Comparison of ENCODE assay signal across 12 mouse cellular contexts in the genomic region with DNA sequence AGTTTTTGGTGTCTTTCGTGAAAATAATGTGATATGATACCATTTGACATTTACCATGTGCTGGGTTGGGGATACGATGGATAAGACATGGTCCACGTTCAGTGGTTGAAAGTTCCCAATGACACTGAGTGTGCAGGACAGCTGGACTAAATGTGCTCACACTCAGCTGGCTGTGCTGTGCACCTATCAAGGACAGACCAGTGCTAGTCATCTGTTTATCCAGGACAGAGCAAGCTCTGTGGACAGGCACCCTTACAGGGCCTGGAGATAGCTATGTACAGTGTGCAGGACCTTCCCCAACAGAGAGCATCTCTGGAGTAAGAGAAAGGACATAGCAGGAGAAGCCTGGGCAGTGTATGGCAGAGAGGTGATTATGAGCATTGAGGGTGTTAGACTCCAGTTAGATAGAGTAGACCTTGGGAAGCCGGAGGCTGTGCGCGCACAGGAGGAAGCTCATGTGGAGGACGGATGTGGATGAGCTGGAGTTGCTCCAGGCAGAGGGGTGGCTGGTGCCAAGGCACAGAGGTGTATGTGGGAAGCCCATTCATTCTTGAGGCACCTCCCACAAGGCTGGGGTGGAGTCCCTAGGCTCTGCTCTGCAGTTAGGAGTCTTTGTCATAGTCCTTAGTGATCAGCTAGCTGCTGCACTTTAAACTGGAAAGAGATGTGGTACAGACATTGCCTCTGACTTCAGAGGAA. TPM values are rescaled to one million over a fixed set of nuclear protein-coding genes. Genes with fewer than 3 reads are reported as not detected.
A peak's percentile ranks its signal among the peaks of the same experiment; 100 is the strongest.
DNase-seq lines count a peak whose midpoint lies in the region; ATAC-seq and TF ChIP-seq lines count a peak whose summit lies in the region.
"Had no signal": no experiment of that assay in that cellular context is flagged by ENCODE, and none has a peak within 500 bp of the region (broad histone marks: within the 10 kb centered on the region; RNA-seq: fewer than 3 reads in every experiment).

No protein-coding gene starts in this region.

- H3K36me3 ChIP-seq in hindbrain, embryonic 16.5 days (ENCODE audit: control insufficient read depth, insufficient read depth, low read length): no peaks in the 10 kb centered on the region
- H3K36me3 ChIP-seq in hindbrain, embryonic 14.5 days (replicated peaks; ENCODE audit: control insufficient read depth, insufficient read depth): no peaks in the 10 kb centered on the region
- no peaks in the 10 kb centered on the region for H3K36me3 ChIP-seq in C2C12 (ENCODE audit: control insufficient read depth, insufficient read depth)

- no peaks in the 10 kb centered on the region for H3K9me3 ChIP-seq in hindbrain, embryonic 16.5 days (ENCODE audit: control insufficient read depth, low read length)
- no peaks in the 10 kb centered on the region for H3K9me3 ChIP-seq in hindbrain, embryonic 14.5 days (ENCODE audit: control insufficient read depth, low read length)

- 66% methylated on average over 7 of the region's 7 CpGs for WGBS in hindbrain, embryonic 16.5 days
- WGBS in hindbrain, embryonic 14.5 days: 91% methylated on average over 7 of the region's 7 CpGs

- H3K9ac ChIP-seq in hindbrain, embryonic 16.5 days (ENCODE audit: low read depth, low read length): no peak overlapping the region
- no peak overlapping the region for H3K9ac ChIP-seq in hindbrain, embryonic 14.5 days

- no peak overlapping the region for H3ac ChIP-seq in C2C12 (ENCODE audit: control insufficient read depth, insufficient read length, low read depth)

- H3K27me3 ChIP-seq in hindbrain, embryonic 16.5 days (replicated peaks; ENCODE audit: control insufficient read depth, insufficient read depth, low read length): no peaks in the 10 kb centered on the region
- no peaks in the 10 kb centered on the region for H3K27me3 ChIP-seq in hindbrain, embryonic 14.5 days (ENCODE audit: control insufficient read depth, insufficient read depth, low read length)
- H3K27me3 ChIP-seq in C2C12 (ENCODE audit: control insufficient read depth, insufficient read depth, insufficient read length): no peaks in the 10 kb centered on the region

- no peak overlapping the region for H3K4me3 ChIP-seq in hindbrain, embryonic 16.5 days (ENCODE audit: low read length)
- H3K4me3 ChIP-seq in hindbrain, embryonic 14.5 days (replicated peaks; ENCODE audit: low read length): no peak overlapping the region
- no peak overlapping the region for H3K4me3 ChIP-seq in C2C12 (ENCODE audit: insufficient read depth, poor library complexity, severe bottlenecking)

- no peak for DNase-seq in hindbrain, embryonic 14.5 days (ENCODE audit: low spot score)
- DNase-seq in adrenal gland, postnatal 10 days: peak; percentile 49
- DNase-seq in heart, postnatal 4 days: peak; percentile 39
- DNase-seq in layer of hippocampus, adult 8-10 months (ENCODE audit: low spot score in 2 of 2): no peak
- DNase-seq in embryo, embryonic 10.5 days (ENCODE audit: low spot score): no peak
- DNase-seq: cerebellum, adult 9-10 months; lung, adult 2 months had no signal

- no peak overlapping the region for H3K4me2 ChIP-seq in hindbrain, embryonic 16.5 days (ENCODE audit: low read length)
- no peak overlapping the region for H3K4me2 ChIP-seq in hindbrain, embryonic 14.5 days (replicated peaks)
- H3K4me2 ChIP-seq: midbrain, embryonic 11.5 days had no signal

- TF ChIP-seq CTCF in C2C12 (IDR thresholded peaks at IDR 0.05; ENCODE audit: control insufficient read depth, insufficient read depth, insufficient read length): no peak

- ATAC-seq in hindbrain, embryonic 16.5 days: peak; percentile 50; the same call in 1 of the 2 replicates
- no peak for ATAC-seq in hindbrain, embryonic 14.5 days (ENCODE audit: low FRiP score)

- peaks cover 93% of the 10 kb centered on the region for H3K79me3 ChIP-seq in C2C12 (ENCODE audit: low read depth)

- H3K4me1 ChIP-seq in hindbrain, embryonic 16.5 days (ENCODE audit: control insufficient read depth, insufficient read depth, low read depth, low read length): no peaks in the 10 kb centered on the region; the same call in 1 of the 2 replicates
- H3K4me1 ChIP-seq in hindbrain, embryonic 14.5 days (replicated peaks; ENCODE audit: control insufficient read depth, insufficient read depth, low read length): no peaks in the 10 kb centered on the region

- H3K27ac ChIP-seq in hindbrain, embryonic 16.5 days (ENCODE audit: low read depth, low read length): no peak overlapping the region
- H3K27ac ChIP-seq in hindbrain, embryonic 14.5 days: no peak overlapping the region
- H3K27ac ChIP-seq: kidney, postnatal 0 days had no signal

- peaks cover 99% of the 10 kb centered on the region for H3K79me2 ChIP-seq in C2C12 (ENCODE audit: control insufficient read depth, insufficient read depth)

TF ChIP-seq in C2C12, 6 proteins besides CTCF, POLR2A, EP300 and RAD21:
- peak; percentile 25 for TF ChIP-seq MYOD1 (IDR thresholded peaks at IDR 0.05; ENCODE audit: control insufficient read depth, insufficient read length, low read depth)
- TF ChIP-seq MYOG (IDR thresholded peaks at IDR 0.05; ENCODE audit: control insufficient read depth, extremely low read depth, insufficient read length): no peak

RNA-seq across cellular contexts. Expression of a gene that starts 31.4 kb away (rescaled TPM):
- 12.1 and 12.2 TPM in 2 replicates for polyA plus RNA-seq in hindbrain, embryonic 16.5 days (2015; fragmentation: Nextera tagmentation; extraction: Ambion mirVana)
- 6.5 and 16.0 TPM in 2 replicates for polyA plus RNA-seq in hindbrain, embryonic 14.5 days (2014; fragmentation: Nextera tagmentation; extraction: Ambion mirVana)
- 25.1 TPM for polyA plus RNA-seq in C2C12 (2012; fragmentation: generic; extraction: Trizol)
- 10 to 100 TPM; 60.3 to 67.6 TPM for total RNA-seq in adrenal gland, postnatal 10 days (2021)
- 100 to 1,000 TPM; 180 to 186 TPM for total RNA-seq in heart, postnatal 4 days (2021)
- total RNA-seq in layer of hippocampus, adult 8-10 months (2022): 10 to 100 TPM; 19.8 to 37.6 (median 27.3) TPM
- total RNA-seq: hematopoietic stem cell, adult 5-6 weeks had no signal

Comparison
In these comparisons a context has a peak if more than half of its experiments do, and no peak if none do; other contexts are left out.
1. DNase-seq: peak in adrenal gland, postnatal 10 days (single experiment) and heart, postnatal 4 days (single experiment); none in hindbrain, embryonic 14.5 days (single experiment), layer of hippocampus, adult 8-10 months (0 of 2) and embryo, embryonic 10.5 days (single experiment).